Mouse (Mus musculus) stomach, postnatal 0 days (tissue): ENCODE results near the gene Adcy9.

Experiments
- CTCF ChIP-seq: IDR thresholded peaks from 2 replicates; pipeline ENCODE4 v1.5.1; 2016; ENCODE audit warnings: antibody characterized with exemption, low read depth, mild to moderate bottlenecking, moderate library complexity
- EP300 ChIP-seq: optimal IDR thresholded peaks from 2 replicates; pipeline ENCODE3; 2016; ENCODE audit warnings: antibody characterized with exemption

DNA sequence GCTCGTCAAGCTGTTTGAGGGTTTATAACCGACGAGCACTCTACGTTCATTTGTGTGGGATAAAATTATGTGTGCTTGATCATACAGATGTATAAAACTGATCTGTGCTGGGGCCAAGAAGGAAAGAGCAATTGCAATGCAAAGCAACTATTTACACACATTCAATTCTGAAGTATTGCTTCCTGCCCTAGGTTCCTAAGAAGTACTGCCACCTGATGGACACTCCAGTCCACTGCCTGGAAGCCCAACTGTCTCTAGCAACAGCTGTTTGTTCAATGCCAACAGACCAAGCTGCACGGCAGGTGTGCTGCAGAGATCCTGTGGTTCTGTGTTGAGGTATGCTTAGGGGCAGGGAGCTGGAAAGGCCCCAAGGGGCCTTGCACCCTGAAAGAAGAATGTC lies 135.0 kb downstream of the Adcy9 start:
- peak; percentile 88 for TF ChIP-seq CTCF
- TF ChIP-seq EP300: no peak
